Mouse (Mus musculus) layer of hippocampus, postnatal 36 days (tissue): ENCODE data around the gene Cadps. TPM values are rescaled to one million over a fixed set of nuclear protein-coding genes. Genes with fewer than 3 reads are reported as not detected.

Experiments used
- DNase-seq, 2 experiments: peaks; one replicate each; pipeline ENCODE4 v3.0.0; 2022
- total RNA-seq, 2 experiments: library from RNA; stranded (reverse); gene quantifications; 2 replicates each; pipeline ENCODE4 v1.2.3; 2021

Gene Cadps
- total RNA-seq, 2 experiments from 2014 or later = 233 to 235 TPM

DNA sequence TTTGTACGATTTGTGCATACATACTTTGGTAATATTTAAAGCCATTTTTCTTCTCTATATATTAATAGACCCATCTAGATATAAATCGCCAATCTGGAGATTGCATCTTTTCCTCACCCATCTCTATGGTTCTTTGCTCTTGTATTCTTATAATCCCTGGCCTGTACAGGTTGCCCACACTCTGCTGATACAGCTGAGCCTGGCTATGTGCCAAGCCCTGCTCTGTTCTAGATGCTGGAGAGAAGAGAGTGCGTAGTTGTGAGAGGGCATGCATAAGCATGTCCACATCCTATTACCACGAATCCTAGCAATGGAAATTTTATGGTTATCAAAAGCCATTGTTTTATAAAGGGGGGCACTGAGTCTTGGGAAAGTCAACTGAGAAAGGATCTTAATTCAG is 360.7 kb downstream of the Cadps start:
- no peak for DNase-seq

DNA sequence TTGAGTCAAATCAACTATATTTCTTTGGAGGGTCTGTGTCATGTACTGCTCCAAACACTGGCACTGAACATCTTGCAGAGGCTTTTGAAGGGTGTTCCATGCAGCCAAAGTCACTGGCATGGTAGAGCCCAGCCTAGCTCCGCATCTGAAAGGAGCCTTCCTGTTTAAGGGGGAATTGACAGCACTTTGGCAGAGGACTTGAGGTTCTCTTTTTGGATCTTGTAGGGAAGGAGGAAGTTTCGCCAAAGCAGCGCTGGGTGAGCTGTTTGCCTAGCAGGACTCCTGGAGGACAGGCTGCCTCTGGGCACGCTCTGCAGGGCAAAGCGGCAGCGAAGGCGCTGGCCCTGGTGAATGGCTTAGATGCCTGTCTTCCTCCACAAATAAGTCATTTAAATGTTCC is 363.2 kb downstream of the Cadps start:
- peak in 1 of 2 experiments; percentile 33 for DNase-seq

DNA sequence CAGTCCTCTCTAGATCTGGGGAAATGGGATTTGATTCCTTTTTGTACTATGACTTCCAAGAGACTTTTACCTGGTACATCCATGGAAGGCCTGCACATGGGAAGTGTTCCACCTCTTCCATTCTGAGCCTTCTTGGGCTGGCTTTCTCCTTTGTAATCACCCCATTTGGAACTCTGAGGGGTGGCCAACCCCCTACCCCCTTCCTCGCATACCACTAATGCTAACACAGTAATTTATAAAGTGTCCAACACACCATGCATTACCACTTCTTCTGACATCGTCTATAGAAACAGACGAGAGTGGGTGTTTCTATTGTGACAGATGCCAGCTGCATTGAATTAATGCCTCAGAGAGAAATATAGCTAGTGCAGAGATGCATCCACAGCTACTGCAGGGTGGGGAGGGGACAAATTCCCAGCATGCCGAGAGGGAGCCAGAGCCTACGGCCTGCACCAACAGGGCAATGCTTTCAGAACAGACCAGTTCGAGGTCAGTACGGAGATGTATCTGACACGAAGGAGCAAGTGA is 367.8 kb downstream of the Cadps start:
- no peak for DNase-seq

DNA sequence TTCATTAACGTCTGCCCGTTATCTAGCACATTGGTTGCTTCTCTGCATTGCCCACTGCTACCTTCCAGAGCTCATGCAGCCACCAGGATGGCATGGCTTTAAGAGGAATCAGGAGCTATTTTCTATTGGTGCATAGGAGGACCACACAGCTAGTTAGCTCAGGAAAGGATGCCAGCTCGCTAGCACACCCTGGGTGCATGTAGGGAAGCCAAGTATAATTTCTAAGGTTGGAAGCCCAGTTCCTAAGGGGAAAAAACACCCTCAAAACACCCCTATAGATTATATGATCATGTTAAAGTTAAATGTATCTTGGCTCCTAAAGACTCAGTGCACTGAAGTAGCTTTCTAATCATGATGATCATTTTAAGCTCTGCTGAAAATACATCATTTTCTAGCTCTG is 372.1 kb downstream of the Cadps start:
- DNase-seq = no peak

DNA sequence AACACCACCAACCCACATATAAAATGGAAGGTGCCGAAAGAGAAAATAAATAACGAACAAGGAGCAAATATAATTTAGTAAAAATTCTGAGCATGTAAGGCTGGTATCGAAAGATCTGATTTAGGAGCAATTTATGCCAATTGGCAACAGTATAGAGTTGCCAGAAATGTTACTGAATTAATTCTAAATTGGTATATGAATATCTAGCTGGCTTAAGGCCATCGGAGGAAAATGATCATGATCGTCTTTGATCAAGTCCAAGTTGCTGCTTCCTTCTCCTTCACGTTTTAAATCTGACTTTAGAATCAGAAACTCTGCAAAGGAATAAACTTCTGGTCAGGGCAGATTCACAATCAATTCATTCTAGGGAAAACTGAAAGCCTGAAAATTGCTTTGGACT is 374.0 kb downstream of the Cadps start:
- no peak for DNase-seq

DNA sequence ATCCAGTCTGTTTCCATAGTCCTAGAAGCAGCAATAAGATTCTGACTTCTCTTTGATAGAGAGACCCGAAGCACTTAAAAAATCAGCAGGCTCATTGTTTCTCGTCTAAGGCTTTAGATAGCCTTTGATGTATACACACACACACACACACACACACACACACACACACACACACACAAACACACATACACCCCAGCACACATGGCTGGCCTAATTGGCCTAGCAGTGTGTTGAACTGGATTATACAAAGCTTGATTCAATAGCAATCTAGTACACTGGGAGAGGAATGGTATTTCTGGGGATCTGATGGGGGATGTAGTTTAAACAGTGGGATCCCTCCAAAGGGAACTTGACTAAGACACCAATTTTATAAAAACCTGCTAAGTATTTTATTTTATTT is 381.9 kb downstream of the Cadps start:
- no peak for DNase-seq

DNA sequence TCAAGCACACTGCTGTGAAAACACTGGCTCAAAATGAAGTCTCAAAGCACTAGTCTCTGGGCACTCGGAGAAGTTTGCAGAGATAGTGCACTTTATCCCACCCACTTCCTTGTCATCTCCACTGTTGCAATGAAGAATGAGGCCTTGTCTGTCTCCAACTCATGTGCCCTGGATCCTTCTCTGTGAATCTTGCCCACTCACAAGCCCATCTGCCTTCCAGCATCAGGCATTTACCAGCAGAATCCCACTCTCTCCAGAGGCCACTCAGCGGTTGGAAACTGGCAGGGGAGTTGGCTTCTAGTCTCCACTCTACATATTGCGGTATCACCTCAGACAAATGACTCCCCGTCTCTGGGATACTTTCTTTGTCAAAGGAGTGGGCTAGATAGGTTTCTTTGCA is 384.9 kb downstream of the Cadps start:
- DNase-seq = no peak

DNA sequence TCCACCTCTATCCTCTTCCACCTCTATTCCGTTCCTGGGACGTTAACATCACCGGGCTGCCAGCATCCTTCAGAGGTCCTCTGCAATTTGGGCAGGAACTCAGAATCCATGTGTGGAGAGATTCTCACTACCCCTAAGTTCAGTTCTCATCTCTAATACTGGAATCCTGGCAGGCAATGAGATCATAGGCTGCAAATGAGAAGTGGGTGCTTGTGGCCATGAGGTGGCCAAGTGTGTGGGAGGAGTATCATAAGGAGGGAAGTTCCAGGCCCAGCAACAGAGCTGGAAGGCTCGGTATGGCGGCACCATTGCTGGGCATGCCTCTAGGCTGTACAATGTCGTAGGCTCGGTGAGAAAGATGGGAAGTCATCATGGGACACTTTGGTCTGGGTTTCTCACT is 385.5 kb downstream of the Cadps start:
- no peak for DNase-seq

DNA sequence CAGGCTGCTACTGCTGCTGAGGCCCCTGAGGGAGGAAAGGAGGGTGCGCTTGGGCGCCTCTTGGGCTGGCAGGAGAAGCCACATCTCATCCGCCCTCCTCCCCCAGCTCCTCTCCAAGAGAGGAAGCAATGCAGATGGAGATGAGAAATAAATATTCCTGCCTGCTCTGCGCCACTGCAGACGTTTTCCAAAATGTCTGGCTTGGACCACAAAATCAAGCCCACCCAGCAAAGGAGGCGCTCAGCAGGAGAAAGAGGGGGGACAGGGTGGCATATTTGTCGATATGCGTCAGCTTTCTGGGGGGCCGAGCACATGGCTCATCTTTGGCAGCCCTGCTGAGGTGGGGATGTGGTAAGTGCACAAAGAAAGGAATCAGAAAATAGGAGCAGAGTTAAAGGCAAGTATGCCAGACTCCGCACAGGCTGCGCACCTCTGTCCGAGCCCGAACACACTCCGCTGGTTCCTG is 385.9 kb downstream of the Cadps start:
- DNase-seq = peak; percentile 40 to 47

DNA sequence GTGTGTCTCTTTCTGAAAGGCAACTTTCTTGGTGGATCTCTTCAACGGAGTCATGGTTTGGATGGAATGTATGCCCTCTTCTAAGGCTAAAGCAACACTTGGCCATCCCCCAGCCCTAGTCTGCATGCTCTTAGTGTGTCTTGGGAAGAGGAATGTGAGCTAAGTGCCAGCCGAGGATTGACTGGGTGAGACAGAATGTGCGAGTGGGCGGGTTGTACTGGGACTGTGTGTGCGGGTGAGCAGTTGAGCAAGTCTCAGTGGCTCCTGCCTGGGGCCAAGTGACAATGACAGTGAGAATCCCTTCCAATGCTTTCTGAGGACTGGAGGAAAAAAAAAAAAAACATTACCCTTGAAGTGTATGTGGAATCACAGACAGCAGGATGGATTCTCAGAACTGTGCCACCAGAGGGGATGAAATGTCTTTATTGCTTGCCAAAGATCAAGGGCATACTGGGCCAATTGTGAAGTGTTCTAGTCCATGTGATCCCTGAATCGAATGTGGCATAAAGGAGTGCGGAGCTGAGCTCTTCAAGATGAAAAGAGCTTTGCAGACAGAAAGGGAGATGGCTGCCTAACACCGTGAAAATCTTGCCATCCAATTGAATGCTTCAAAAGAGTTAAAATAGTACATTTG is 394.7 kb downstream of the Cadps start:
- peak; percentile 62 to 63 for DNase-seq

DNA sequence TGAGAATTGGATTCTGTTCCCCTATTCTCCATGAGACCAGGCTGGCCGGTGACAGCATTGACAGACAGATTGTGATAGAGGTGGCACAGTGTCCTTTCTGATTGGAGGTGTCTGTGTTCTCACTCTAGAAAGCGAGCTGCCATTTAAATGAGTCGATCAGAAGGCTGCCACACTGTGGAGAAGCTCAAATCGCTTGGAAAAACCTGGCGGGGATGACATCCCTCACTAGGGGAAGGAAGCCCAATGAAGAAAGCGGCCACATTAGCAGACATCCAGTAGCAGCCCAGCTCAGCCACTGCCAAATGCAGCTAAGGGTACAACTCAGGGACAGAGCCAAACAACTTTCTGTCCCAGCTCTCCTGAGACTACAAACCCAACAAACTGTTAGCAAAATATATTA is 397.6 kb downstream of the Cadps start:
- DNase-seq = no peak

DNA sequence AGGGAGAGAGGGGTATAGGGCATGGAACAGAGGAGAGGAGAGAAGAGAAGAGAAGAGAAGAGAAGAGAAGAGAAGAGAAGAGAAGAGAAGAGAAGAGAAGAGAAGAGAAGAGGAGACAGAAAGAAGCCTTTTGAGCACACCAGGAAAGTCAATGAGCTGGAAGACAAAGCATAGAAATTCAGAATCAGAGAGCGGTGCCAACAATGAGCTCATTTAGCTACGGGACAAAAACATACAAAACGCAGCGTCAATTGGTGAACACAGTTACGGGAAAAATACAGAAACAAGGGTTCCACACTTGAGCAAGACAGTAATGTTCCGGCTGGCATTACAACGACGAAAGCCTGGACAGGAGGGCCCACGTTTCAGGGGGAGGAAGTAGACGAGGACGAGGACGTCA is 412.6 kb downstream of the Cadps start:
- no peak for DNase-seq

DNA sequence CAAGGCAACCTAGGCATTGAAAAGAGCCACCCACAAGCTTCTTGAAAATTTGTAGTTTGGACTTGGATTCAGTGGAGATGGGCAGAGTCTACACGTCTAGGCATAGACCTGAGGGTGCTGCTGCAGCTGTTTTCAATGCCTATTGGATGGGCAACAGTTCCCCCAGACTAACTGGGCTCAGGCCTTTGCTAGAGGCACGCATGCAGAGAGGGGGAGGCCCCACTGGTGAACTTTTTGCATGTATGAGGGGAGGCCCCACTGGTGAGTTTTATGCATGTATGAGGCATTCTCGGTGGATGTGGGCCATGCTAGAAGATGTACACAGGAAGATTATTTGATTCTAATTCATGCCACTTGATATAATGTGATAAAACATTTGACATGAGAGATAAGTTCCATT is 413.1 kb downstream of the Cadps start:
- DNase-seq = no peak

DNA sequence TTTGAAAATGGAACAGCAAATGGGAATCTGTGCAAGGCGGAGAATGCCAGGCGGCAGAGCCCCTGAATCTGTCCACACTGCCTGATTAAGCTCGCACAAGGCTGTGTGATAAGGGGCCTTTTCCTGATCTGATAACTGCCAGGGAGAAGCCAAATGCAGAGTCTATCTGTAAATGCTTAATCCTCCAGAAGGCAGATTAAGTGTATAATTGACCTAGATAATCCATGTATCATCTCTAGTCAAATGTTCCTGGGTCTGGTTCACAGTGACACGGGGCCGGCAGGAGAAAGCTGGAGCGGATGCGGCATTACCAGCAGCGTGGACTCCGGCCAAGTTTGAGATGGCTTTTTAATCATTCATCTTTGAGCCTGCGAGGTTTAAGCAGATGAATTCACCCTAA is 416.3 kb downstream of the Cadps start:
- DNase-seq = no peak

DNA sequence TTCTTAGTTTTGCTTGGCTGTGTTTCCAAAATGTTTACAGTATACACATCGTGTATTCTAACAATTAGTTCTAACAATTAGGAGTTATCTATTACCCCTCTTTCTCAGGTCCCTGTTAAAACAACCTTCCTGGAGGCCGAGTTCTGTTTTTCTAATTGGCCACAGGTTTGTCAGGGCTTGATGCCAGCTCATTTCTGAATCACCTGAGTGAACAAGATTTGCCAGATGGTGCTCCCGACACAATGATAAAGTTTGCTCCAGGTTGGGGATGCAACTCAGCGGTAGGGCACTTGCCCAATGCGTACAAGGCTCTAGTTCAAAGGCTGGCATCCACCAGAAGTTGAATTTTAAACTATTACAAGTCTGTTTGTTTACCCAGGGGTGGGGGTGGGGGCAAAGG is 417.7 kb downstream of the Cadps start:
- DNase-seq = no peak

DNA sequence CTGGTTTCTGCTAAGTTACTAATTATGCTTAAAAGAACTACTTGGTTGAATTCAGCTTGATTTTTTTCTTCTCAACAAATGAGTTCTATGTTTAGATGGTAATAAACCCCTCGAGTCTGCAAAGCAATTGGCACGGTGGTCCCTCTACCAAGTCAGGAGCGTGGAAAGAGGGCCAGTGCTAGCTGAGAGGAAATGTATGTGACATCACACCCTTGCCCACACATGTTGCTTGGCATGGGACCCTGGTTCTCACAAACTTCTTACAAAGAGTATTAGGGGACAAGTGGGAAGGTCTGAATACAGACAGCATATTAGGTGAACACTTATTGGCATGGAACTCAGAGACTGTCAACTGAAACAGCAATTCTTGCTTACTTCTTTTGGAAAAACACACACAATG is 418.2 kb downstream of the Cadps start:
- DNase-seq = no peak

DNA sequence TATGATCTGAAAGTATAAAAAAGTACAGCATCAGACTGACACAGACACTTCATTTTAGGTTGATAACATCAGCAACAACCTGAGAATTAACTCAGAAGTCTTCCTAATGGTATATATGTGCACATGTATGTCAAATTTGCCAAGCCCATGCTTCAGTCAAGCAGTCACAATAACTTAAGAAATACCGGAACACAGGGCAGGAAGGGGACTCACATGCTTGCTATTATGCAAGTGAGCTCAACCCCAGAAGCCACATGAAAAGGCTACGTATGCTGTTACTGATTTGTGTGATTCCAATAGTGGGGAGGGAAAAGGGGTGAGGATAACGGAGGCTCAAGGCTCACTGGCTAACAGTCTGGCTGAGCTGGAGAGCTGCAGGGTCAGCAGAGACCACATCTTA is 418.8 kb downstream of the Cadps start:
- DNase-seq = no peak

DNA sequence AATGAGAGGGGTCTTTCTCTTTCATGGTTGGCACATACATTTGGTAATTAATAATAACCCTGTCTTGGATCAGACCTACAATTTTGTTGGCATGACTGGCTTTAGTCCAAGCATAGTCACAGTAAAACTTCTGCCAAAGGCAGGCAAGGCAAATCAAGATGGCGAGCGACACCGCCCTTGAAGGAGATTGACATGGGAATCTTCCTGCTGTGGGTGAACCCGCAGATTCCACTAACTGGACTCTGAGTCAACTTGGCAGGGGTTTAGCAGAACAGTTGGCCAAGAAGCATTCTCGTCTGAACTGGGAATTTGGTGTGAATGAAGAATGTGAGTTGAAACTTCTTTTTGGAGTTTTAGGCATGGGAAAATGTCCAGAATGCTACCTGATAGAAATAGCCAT is 422.8 kb downstream of the Cadps start:
- DNase-seq = no peak

DNA sequence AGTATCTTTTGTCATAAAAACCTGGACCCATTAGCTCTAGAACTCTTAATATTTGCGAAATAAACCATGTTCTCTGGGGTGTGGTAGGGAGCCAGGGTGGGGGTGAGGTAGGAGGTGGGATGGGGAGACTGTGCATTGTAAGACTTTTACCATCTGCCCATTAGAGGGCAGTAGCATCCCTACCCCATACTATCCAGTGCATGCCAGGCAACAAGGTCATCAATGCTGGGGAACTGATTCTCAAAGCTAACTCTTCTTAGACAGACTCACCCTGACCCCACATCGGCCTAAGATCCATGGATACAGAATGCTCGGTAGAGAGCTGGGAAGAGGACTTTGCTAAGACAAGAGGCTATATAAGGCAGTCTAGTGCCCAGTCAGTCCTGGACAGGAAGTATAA is 425.3 kb downstream of the Cadps start:
- DNase-seq = no peak

DNA sequence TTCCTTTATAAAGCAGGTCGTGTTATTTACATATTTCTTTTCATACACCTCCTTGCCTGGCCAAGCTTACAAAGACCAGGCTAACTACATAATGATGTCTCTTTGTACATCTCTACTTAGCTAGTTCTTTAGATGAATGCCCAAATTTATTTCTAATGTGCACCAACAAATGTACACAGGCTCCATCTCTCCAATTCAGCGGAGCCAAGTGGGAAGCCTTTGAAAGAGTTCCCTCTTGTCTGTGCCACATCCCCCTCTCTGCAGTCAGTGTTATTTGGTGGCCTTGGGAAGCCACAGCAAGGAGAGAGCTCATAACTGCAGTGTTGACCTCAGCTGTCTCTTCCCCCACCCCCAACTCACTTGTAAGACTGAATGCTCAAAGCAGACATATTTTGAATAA is 428.6 kb downstream of the Cadps start:
- DNase-seq = no peak

DNA sequence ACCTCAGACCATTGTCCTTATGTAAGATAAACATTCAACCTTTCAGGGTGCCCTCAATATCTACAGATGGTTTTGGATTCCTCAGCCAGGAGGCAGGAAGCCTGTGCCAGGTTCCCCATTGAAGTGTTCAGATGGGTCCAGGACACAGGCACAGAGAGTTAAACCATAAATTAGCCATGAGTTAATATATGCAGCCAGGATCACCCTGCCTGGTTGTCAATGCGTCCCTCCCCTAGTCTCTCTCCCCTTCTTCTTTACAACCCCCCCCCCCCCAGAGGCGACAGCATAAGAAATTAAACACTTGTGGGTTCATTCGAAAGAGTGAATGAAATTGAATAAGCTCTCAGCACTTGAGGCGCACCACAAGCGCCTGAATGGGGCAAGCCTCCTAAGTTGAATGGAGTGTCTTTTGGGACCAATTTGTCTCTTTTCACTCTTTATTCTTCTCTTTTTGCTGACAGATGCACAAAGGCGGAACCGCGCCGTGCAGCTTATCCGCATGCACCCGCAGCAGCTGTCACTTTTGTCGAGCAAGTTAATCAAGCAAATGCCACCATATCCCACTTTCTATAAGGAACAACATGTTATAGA is 429.5 kb downstream of the Cadps start:
- peak; percentile 41 to 68 for DNase-seq

DNA sequence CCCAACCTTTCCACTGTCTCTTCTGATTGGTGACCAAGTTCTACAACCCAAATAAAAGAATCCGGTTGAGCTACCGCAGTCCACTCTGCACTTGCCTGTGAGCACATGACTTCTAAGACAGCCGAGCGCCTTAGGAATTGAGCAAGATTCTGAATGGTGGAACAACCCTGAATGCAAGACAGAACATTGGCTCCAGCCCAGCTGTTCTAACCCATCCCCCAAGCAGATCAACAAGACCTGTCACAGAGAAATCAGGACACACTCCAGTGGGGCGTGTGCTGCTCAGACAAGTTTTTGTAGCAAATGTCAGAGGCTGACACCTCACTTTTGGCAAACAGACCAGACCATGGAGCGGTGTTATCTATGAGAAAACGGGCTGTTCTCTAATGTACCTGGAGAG is 431.7 kb downstream of the Cadps start:
- DNase-seq = no peak

DNA sequence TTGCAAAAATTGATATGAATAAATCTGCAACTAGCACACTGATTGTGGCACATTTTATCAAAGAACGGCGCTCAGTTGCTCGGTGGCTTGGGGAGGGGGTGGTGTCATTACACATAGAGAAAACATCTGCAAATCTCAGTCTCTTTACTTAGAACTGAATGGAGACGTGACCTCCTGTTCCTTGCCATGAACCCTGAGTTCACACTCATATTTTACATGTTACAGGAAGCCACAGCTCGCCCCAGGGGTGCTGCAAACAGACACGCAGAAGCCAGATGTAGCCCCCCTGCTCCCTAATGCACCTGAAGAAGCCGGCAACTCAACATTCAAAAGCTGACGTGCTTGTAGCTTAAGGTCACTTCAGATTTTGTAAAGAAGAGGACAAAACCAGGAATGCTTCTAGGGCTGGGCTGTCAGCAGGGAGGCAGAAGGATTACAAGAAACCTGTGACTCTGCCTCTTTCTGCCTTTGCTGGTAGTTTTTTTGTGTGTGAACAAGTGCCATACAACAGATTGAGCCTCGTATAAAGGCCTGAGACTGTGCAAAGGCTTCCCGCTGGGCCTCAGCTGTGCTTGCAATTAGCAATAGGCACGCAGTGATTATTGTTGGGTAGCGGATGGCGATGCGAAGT is 434.0 kb downstream of the Cadps start:
- DNase-seq = no peak

DNA sequence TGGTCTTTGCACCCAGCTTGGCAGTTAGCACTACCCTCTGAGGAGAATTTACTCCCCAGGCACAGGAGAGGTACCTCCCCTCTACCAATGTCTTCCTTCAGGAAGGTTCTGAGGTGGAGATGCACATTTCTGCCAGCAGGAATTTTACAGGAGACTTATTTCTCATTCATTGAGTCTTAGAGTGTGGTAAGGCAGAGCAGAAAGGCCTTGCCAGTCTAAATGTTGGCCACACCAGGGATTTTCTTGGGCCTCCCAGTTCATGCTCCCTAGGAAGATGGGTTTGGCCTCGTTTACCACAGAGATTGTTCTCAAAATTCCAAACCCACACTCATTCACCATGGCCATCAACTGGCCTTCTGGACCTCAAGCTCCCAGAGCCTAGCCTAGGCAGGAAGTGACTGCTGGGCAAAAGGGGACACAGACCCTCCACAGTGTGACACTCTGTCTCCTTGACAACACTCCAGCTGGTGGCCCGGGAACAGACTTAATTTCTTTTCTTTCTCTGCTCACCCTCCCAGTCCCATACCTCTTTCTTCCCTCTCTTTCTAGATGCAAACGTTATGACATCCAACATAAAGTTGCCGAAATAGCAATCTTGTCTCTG is 434.6 kb downstream of the Cadps start:
- no peak for DNase-seq
